Mouse (Mus musculus): ENCODE data around the gene Setx. TPM values are rescaled to one million over a fixed set of nuclear protein-coding genes. Genes with fewer than 3 reads are reported as not detected.

The Setx gene
- 10 to 100 TPM; 82.4 to 87.3 TPM for total RNA-seq (2023)

DNA sequence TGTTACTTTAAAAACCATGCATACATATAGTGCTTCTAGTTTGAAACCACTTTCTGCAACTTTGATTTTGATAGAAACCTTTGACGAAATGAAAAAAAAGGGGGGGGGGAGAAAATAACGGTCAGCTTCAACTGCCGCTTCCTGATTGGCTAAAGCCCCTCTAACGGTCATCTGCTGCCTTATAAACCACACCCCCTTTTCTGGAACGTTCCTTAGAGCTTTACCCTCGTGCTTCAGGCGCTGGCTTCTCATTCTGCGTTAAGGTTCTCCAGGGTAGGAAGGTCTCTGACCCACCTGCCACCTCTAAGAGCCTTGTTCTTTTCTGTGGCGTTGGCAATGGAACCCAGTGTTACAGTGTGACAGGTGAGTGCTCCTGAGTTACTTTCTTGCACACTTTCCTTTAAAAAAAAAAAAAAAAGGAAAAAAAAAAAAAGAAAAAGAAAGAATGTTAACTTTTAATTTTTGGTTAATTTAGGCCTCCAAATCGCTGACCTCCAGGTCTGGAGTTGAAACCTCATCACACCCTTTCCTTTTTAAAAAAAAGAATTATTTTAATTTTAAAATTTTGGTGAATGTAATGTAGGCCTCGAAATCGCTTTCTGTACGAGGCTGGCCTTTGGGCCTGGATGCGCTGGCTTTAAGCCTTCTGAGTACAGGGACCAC is at the start of gene Setx:
Gene Setx, plus strand, starts transcription at position 275 of the 663 bp plus-strand sequence.

Other genes starting within 250 kb of the Setx start
- not detected for gene Barhl1, start 207.5 kb upstream of the Setx start, total RNA-seq (2023)
- 1 to 10 TPM in 1 of 2 experiments, not detected in 1; 1.3 TPM for gene Cfap77, start 69.1 kb upstream of the Setx start, total RNA-seq (2023)
- 10 to 100 TPM; 39.1 to 39.3 TPM for gene Ttf1, start 63.9 kb upstream of the Setx start, total RNA-seq (2023)
- 1 to 10 TPM; 5.2 to 7.3 TPM for gene Ntng2, start 128.8 kb downstream of the Setx start, total RNA-seq (2023)
- 10 to 100 TPM; 39.8 to 47.3 TPM for gene Med27, start 222.6 kb downstream of the Setx start, total RNA-seq (2023)

Data from B cell, adult 67 days (primary cell).